Mouse (Mus musculus) macrophage (primary cell): ENCODE measurements around the gene Tnk2. TPM values are rescaled to one million over a fixed set of nuclear protein-coding genes. Genes with fewer than 3 reads are reported as not detected.

ENCODE experiments used
- H3K27ac ChIP-seq: fragments of 350-480 bp; formaldehyde crosslinking; 2 replicates; pipeline ENCODE4 v1.9.0; 2021
- H3K36me3 ChIP-seq: fragments of 350-480 bp; formaldehyde crosslinking; 2 replicates; pipeline ENCODE4 v1.9.0; 2021; ENCODE audit errors: inconsistent target
- H3K4me3 ChIP-seq: fragments of 350-480 bp; formaldehyde crosslinking; 2 replicates; pipeline ENCODE4 v1.9.0; 2021; ENCODE audit errors: inconsistent target
- H3K79me2 ChIP-seq: fragments of 350-480 bp; formaldehyde crosslinking; 2 replicates; pipeline ENCODE4 v1.9.0; 2021; ENCODE audit errors: inconsistent target
- WGBS: methylation state at CpG from one replicate; pipeline ENCODE4 v1.1.7; 2026; ENCODE audit warnings: inconsistent platforms; ENCODE audit not compliant: missing documents; 5-methylcytosine and 5-hydroxymethylcytosine counted together
- polyA plus RNA-seq: library from polyadenylated mRNA; stranded (reverse); fragments of 250-400 nt; gene quantifications from 3 replicates; pipeline ENCODE4 v1.2.4, GENCODE M21; 2018; ENCODE audit warnings: inconsistent platforms

Gene Tnk2
- polyA plus RNA-seq, 1 experiment from 2014 or later = 1.1 TPM

- H3K27ac ChIP-seq = no peak overlapping the region
- H3K79me2 ChIP-seq = no peaks in the 10 kb centered on the region
- no peak overlapping the region for H3K4me3 ChIP-seq
- 33% methylated on average over 13 of the region's 13 CpGs for WGBS
- no peaks in the 10 kb centered on the region for H3K36me3 ChIP-seq
Measured at GRCm38 (mm10) chr16:32715364-32715763, 71.7 kb downstream of the Tnk2 start.

DNA sequence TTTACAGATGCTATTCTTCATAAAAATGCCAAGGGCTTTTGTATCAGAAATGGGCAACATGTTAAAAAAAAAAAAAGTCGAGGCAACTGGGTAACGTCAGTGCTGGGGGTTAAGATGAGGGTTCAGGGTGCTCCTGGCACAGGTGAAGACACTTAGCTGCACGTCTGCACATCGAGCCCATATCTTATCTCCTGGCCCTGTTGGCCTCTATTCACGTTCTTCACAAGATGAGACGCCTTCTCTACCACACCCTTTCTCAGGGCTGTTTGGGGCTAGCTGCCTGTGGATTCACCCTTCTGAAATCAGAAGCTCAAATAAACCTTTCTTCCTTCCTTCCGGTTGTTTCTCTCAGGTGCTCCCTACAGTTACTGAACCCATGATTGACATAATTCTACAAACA is 79.5 kb downstream of the Tnk2 start:
- Histone ChIP-seq H3K36me3 (no peaks in the 10 kb centered on the region), H3K27ac (no peak overlapping the region), H3K4me3 (no peak overlapping the region), H3K79me2 (no peaks in the 10 kb centered on the region)
- WGBS = 92% methylated on average over 7 of the region's 7 CpGs

- H3K79me2 ChIP-seq = no peaks in the 10 kb centered on the region
- 98% methylated on average over 4 of the region's 4 CpGs for WGBS
- no peaks in the 10 kb centered on the region for H3K36me3 ChIP-seq
- no peak overlapping the region for H3K4me3 ChIP-seq
- no peak overlapping the region for H3K27ac ChIP-seq
Measured at GRCm38 (mm10) chr16:32723767-32724166, 80.1 kb downstream of the Tnk2 start.

DNA sequence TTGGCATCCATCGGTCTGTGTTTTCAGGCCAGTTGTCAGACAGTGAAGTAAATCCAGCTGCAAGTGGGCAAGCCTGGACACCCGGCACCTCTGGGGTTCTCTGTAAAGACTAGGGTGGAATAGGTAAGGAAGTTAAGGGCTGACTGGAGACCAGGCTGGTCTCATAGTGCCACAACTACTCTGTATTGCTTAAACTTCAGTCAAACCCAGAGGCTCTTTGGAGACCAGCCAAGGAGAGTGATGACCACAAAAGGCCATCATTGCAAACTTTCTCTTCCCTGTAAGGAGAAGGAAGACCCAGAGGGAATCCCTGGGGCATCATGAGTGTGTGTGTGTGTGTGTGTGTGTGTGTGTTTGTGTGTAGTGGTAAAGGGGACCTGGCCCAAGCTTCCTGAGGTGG is 80.6 kb downstream of the Tnk2 start:
- H3K4me3 ChIP-seq = no peak overlapping the region
- no peaks in the 10 kb centered on the region for H3K79me2 ChIP-seq
- 61% methylated on average over 2 of the region's 2 CpGs for WGBS
- H3K36me3 ChIP-seq = no peaks in the 10 kb centered on the region
- no peak overlapping the region for H3K27ac ChIP-seq

- Histone ChIP-seq H3K4me3 (no peak overlapping the region), H3K27ac (no peak overlapping the region), H3K36me3 (no peaks in the 10 kb centered on the region), H3K79me2 (no peaks in the 10 kb centered on the region)
Measured at GRCm38 (mm10) chr16:32726501-32726900, 82.8 kb downstream of the Tnk2 start.

- Histone ChIP-seq H3K27ac (no peak overlapping the region), H3K79me2 (no peaks in the 10 kb centered on the region), H3K4me3 (no peak overlapping the region), H3K36me3 (no peaks in the 10 kb centered on the region)
Measured at GRCm38 (mm10) chr16:32728240-32728639, 84.6 kb downstream of the Tnk2 start.

- Histone ChIP-seq H3K36me3 (no peaks in the 10 kb centered on the region), H3K4me3 (no peak overlapping the region), H3K27ac (no peak overlapping the region), H3K79me2 (no peaks in the 10 kb centered on the region)
- 100% methylated on average over 1 of the region's 1 CpGs for WGBS
Measured at GRCm38 (mm10) chr16:32728730-32729129, 85.1 kb downstream of the Tnk2 start.

Other genes with a start within 250 kb of the Tnk2 start
- gene Tm4sf19, start 243.4 kb upstream of the Tnk2 start, polyA plus RNA-seq = 0.67 to 1.2 TPM (median 1.1 TPM) in 3 replicates
- 16.6 to 17.3 TPM (median 16.7 TPM) in 3 replicates for gene Tctex1d2, start 224.2 kb upstream of the Tnk2 start, polyA plus RNA-seq
- 32.5 to 74.9 TPM (median 60.1 TPM) in 3 replicates for gene Pcyt1a, start 213.0 kb upstream of the Tnk2 start, polyA plus RNA-seq
- 0.08 to 0.20 TPM in 2 of 3 replicates, not detected in the other for gene Slc51a, start 156.0 kb upstream of the Tnk2 start, polyA plus RNA-seq
- not detected in 3 replicates for gene Zdhhc19, start 147.6 kb upstream of the Tnk2 start, polyA plus RNA-seq
- 327 to 500 TPM (median 495 TPM) in 3 replicates for gene Tfrc, start 35.0 kb upstream of the Tnk2 start, polyA plus RNA-seq
- not detected in 3 replicates for gene Muc4, start 92.0 kb downstream of the Tnk2 start, polyA plus RNA-seq
- not detected in 3 replicates for gene Muc20, start 153.6 kb downstream of the Tnk2 start, polyA plus RNA-seq
- not detected in 3 replicates for gene Smbd1, start 166.6 kb downstream of the Tnk2 start, polyA plus RNA-seq
- 25.9 to 31.3 TPM (median 28.1 TPM) in 3 replicates for gene Fyttd1, start 233.6 kb downstream of the Tnk2 start, polyA plus RNA-seq
- 18.4 to 30.2 TPM (median 22.9 TPM) in 3 replicates for gene Rubcn, start 233.9 kb downstream of the Tnk2 start, polyA plus RNA-seq